Mouse (Mus musculus) C2C12 (cell line): Measurements from ENCODE around the gene Rexo4. TPM values are rescaled to one million over a fixed set of nuclear protein-coding genes. Genes with fewer than 3 reads are reported as not detected.
A peak's percentile ranks its signal among the peaks of the same experiment; 100 is the strongest.

Experiments
- H3K27me3 ChIP-seq: one replicate; pipeline ENCODE4 v1.6.1; 2011; ENCODE audit not compliant: control insufficient read depth, insufficient read depth, insufficient read length
- H3K36me3 ChIP-seq: one replicate; pipeline ENCODE4 v1.6.1; 2011; ENCODE audit not compliant: control insufficient read depth, insufficient read depth
- H3K4me3 ChIP-seq: one replicate; pipeline ENCODE4 v1.5.1; 2011; ENCODE audit warnings: mild to moderate bottlenecking, control low read depth; ENCODE audit not compliant: poor library complexity, insufficient read depth, severe bottlenecking
- H3K79me2 ChIP-seq: one replicate; pipeline ENCODE4 v1.6.1; 2011; ENCODE audit not compliant: control insufficient read depth, insufficient read depth
- H3K79me3 ChIP-seq: one replicate; pipeline ENCODE4 v1.6.1; 2011; ENCODE audit warnings: low read depth, control low read depth
- H3ac ChIP-seq: one replicate; pipeline ENCODE3; 2011; ENCODE audit warnings: low read depth; ENCODE audit not compliant: control insufficient read depth, insufficient read length
- CEBPB ChIP-seq: IDR thresholded peaks from one replicate; pipeline ENCODE4 v1.6.1; 2011; ENCODE audit warnings: low read depth, mild to moderate bottlenecking, control low read depth, moderate library complexity
- CTCF ChIP-seq: IDR thresholded peaks from one replicate; pipeline ENCODE4 v1.5.1; 2011; ENCODE audit not compliant: control insufficient read depth, insufficient read depth, insufficient read length
- FOSL1 ChIP-seq: IDR thresholded peaks from one replicate; pipeline ENCODE4 v1.8.0; 2011; ENCODE audit warnings: mild to moderate bottlenecking, low read length; ENCODE audit not compliant: poor library complexity, insufficient read depth, severe bottlenecking
- MAX ChIP-seq: IDR thresholded peaks from one replicate; pipeline ENCODE4 v1.6.1; 2011; ENCODE audit warnings: mild to moderate bottlenecking, control low read depth
- MYOD1 ChIP-seq: IDR thresholded peaks from one replicate; pipeline ENCODE4 v1.6.1; 2011; ENCODE audit warnings: low read depth; ENCODE audit not compliant: control insufficient read depth, insufficient read length
- MYOG ChIP-seq: IDR thresholded peaks from one replicate; pipeline ENCODE4 v1.6.1; 2011; ENCODE audit not compliant: control insufficient read depth, insufficient read length; ENCODE audit errors: extremely low read depth
- USF1 ChIP-seq: IDR thresholded peaks from one replicate; pipeline ENCODE4 v1.6.1; 2011; ENCODE audit warnings: low read depth, mild to moderate bottlenecking, control low read depth, moderate library complexity
- polyA plus RNA-seq: library from polyadenylated mRNA; unstranded; fragments of >200 nt; fragmentation: generic; extraction: Trizol; gene quantifications from one replicate; pipeline ENCODE4 v1.2.1, GENCODE M21; 2012; ENCODE audit warnings: missing spikeins

Gene Rexo4
- polyA plus RNA-seq, 1 experiment, result 30.0 TPM

DNA sequence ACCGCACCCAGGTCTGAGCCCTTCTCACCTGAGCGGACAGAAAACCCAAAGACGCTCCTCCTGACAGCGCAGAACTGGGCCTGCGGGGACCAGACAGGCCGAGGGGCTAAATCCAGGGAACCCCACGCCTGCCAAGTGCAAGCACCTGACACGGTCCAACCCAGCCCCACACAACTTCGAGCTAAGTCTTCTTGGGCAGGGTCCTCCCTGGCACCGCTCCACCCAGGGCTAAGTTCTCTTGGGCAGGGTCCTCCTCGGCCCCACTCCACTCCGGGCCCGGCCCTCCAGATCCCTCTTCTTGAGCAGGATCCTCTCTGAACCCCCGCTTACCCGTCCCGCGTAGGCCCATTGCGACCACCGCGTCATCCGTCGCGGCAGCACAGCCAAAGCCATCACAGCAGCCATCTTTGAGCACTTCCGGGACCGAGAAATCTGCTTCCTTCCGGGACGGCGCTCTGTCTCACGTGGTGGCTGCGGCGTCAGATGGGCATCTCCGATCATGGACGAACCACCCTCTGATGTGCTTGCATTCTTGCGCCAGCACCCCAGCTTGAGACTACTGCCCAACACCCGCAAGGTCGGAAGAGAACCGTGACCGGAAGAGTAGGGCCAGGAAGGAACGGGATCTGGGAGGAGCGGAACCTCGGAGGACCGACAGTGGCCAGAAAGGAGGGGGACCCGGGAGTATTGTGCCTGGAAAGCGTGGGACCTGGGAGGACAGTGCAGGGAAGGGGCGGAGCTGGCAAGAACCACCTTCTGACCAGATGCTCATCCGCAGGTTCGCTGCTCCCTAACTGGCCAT is 48.1 kb downstream of the Rexo4 start, which contains the start of the genes Surf2 and Surf1:
Gene Surf2, plus strand, starts transcription at position 441 of the 802 bp plus-strand sequence.
Gene Surf1, minus strand, starts transcription at position 604 of the 802 bp plus-strand sequence.
- Histone ChIP-seq H3ac (peak within 1 kb of the TSS; percentile 92), H3K4me3 (peak within 1 kb of the TSS; percentile 75)

DNA sequence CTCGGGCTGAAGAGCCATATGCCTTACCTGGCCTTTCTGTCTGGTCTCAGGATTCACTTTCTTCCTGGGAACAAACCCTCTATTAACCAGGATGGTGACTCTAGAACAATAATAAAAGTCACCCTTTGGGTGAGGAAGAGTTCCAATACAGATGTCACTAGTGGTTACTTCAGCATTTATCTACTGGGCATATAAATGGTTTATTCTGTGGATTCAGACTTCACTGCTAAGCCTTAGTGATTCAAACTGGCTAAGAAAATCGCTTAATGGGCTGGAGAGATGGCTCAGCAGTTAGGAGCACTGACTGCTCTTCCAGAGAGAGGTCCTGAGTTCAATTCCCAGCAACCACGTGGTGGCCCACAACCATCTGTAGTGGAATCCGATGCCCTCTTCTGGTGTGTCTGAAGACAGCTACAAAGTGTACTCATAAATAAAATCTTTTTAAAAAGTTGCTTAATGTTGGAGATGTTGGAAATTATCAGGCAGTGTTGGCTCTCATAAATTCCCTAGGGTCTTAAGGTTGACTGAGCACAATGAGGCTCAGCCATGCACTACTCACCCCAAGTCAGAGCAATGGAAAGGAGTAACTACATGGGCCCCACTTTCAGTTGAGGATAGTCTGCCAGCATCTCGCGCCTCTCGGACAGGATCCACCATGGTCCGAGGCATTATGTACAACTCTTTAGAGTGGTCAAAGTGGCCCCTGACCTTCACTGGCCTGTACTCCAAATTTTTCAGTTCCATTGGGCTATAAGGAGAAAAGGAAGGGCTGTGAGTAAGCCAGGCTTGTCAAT is 49.8 kb downstream of the Rexo4 start:
- no peak overlapping the region for H3ac ChIP-seq
- H3K36me3 ChIP-seq, result peaks cover 70% of the 10 kb centered on the region
- TF ChIP-seq CTCF (no peak), FOSL1 (no peak), USF1 (peak; percentile 44), MYOD1 (no peak), MAX (peak; percentile 68), MYOG (no peak)
- H3K4me3 ChIP-seq, result no peak overlapping the region
- H3K79me2 ChIP-seq, result peaks cover 100% of the 10 kb centered on the region
- peaks cover 73% of the 10 kb centered on the region for H3K79me3 ChIP-seq
- no peaks in the 10 kb centered on the region for H3K27me3 ChIP-seq

More for the DNA sequence above, 48.1 kb downstream of the Rexo4 start, which contains the start of the genes Surf2 and Surf1:
- Histone ChIP-seq H3K79me3 (peaks cover 61% of the 10 kb centered on the region), H3K36me3 (peaks cover 83% of the 10 kb centered on the region), H3K27me3 (no peaks in the 10 kb centered on the region), H3K79me2 (peaks cover 94% of the 10 kb centered on the region)
- no peak for TF ChIP-seq MYOG
- TF ChIP-seq FOSL1, result no peak
- TF ChIP-seq USF1, result peak; percentile 89
- no peak for TF ChIP-seq MYOD1
- no peak for TF ChIP-seq CTCF
- peak; percentile 95 for TF ChIP-seq MAX
- no peak for TF ChIP-seq CEBPB

DNA sequence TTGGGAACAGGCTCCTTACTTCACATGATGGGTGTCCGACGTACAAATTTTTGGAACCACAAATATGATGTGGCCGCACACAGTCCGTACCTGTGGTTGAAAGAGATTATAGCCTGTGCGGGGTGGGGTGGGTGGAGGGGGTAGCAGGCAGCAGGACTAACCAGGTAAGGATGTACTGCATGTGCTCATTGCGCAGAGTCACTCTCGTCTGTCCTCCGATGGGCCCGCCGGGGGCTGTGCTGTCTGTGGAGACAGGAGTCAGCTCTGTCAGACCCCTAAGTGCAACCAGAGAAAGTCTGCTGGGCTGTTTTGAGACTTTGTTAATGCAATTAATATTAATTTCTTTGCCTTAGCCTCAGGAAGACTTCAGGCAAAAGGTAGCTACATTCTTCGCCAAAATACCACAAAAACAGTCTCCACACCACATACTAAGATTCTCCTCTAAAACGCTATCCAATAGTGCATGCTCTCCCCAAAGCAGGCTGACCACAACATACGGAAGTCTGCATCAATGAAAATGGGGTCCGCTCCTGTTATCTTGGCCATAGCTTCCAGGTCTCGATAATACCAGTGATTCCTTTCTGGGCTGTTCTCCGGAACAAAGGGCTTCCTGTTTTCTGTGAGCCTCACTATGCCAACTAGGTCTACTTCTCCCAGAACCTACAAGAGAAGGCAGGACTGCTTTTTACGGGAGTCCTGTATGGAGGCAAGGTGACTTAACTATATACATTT is 50.6 kb downstream of the Rexo4 start:
- peaks cover 65% of the 10 kb centered on the region for H3K36me3 ChIP-seq

DNA sequence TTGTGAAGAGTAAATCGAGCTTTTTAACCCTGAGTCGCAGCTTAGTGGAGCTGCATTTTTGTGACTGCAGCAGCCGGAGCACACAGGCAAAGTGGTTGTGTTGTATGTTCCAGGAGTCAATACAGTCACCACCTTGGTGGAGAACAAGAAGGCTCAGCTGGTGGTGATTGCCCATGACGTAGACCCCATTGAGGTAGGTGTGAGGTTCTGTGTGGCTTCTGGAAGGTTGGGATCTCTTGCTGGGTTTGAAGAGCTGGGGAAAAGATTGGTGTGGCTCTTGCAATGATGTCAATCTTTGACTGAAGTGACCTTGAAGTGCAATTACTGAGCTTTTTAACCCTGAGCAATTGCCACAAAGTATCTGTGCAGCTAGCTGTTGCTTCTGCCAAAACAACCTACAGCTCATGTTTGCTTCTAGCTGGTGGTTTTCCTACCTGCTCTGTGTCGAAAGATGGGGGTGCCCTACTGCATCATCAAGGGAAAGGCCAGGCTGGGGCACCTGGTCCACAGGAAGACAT is 51.9 kb downstream of the Rexo4 start:
- TF ChIP-seq USF1, result no peak
- no peak for TF ChIP-seq MYOG
- TF ChIP-seq CEBPB, result no peak
- TF ChIP-seq FOSL1, result no peak
- no peak for TF ChIP-seq MAX
- no peak for TF ChIP-seq CTCF
- TF ChIP-seq MYOD1, result no peak
- H3K79me3 ChIP-seq, result peaks cover 74% of the 10 kb centered on the region
- H3K4me3 ChIP-seq, result peak overlapping the region; percentile 78
- H3K27me3 ChIP-seq, result no peaks in the 10 kb centered on the region
- H3ac ChIP-seq, result peak overlapping the region; percentile 93
- H3K79me2 ChIP-seq, result peaks cover 100% of the 10 kb centered on the region
- peaks cover 65% of the 10 kb centered on the region for H3K36me3 ChIP-seq

More for the DNA sequence above, 50.6 kb downstream of the Rexo4 start:
- H3K4me3 ChIP-seq, result no peak overlapping the region
- no peaks in the 10 kb centered on the region for H3K27me3 ChIP-seq
- H3K79me2 ChIP-seq, result peaks cover 100% of the 10 kb centered on the region
- H3K79me3 ChIP-seq, result peaks cover 75% of the 10 kb centered on the region
- TF ChIP-seq MYOG, result no peak
- TF ChIP-seq MYOD1, result no peak
- no peak for TF ChIP-seq MAX
- no peak for TF ChIP-seq CTCF
- TF ChIP-seq CEBPB, result no peak
- no peak for TF ChIP-seq USF1
- TF ChIP-seq FOSL1, result no peak
- H3ac ChIP-seq, result peak overlapping the region; percentile 22
